ENCODE assay signal across 1 mouse cellular context in the genomic region with DNA sequence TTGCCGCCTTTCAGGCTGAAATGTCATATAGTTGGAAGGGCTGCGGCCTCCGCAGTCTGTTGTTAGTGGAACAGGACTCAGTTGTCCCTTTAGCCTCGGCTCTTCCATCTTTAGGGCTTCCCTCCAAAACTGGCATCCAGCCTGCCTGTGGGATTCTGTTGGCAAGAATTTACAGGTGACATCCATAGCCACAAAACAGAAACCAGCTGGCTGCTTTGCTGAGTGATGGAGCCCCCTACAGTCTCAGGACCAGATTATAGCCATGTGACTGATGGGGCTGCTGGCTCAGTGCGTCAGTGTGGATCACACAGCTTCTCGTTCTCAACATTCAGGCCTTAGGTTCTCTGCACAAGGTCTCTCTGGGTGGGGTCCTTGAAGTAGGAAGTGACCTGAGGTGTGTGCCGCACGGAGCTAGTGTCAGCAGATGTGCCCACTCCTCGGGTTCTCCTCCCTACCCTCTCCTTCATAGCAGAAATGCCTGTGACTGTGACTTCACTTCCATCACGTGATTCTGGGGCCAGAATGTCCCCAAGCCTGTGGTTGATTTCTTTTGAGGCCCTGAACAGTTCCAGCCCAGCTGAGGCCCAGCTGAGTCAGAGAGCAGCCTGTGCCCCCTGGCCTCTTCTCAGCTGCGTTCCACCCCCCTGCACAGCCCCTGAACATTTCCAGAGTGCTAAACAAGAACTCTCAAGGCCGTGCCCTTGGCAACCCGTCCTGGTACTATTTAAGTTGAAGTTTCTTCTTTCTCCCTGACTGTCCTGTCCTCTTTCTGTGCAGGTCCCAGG.
TF ChIP-seq lines count a peak whose summit lies in the region.

No protein-coding gene starts in this region.

TF ChIP-seq in CH12.LX, 34 proteins besides CTCF, POLR2A, EP300 and RAD21 (continued from another document):
- TF ChIP-seq UBTF (IDR thresholded peaks at IDR 0.05; ENCODE audit: low read depth, low read length), result 0 out of 2 replicates have a peak, but pooled peaks have one; percentile 57
- no peak for TF ChIP-seq PAX5 (IDR thresholded peaks at IDR 0.05; ENCODE audit: low read length)
- TF ChIP-seq USF1 (IDR thresholded peaks at IDR 0.05; ENCODE audit: low read depth, low read length), result peak; percentile 84
- TF ChIP-seq MAZ (IDR thresholded peaks at IDR 0.05; ENCODE audit: low read depth, low read length), result peak; percentile 76
- peak; percentile 83 for TF ChIP-seq MEF2A (IDR thresholded peaks at IDR 0.05; ENCODE audit: borderline replicate concordance, low read depth, low read length)
- TF ChIP-seq GABPA (IDR thresholded peaks at IDR 0.05; ENCODE audit: insufficient replicate concordance, low read depth, low read length), result no peak
- peak; percentile 88 for TF ChIP-seq TCF12 (IDR thresholded peaks at IDR 0.05; ENCODE audit: low read depth, low read length)
- peak; percentile 17; the same call in 1 of the 2 replicates for TF ChIP-seq ZNF384 (IDR thresholded peaks at IDR 0.05; ENCODE audit: low read depth, low read length)
- peak; percentile 65; the same call in 1 of the 2 replicates for TF ChIP-seq CHD2 (IDR thresholded peaks at IDR 0.05; ENCODE audit: low read length)
